Mouse (Mus musculus) midbrain, embryonic 14.5 days (tissue): ENCODE data around the gene Dqx1. TPM values are rescaled to one million over a fixed set of nuclear protein-coding genes. Genes with fewer than 3 reads are reported as not detected.

Experiments
- ATAC-seq: fragments of 200-750 bp; cut with Nextera tagmentation; 2 replicates; pipeline ENCODE4 v1.8.0; 2017; ENCODE audit warnings: moderate number of reproducible peaks, moderate library complexity; ENCODE audit not compliant: low FRiP score, low TSS enrichment
- DNase-seq: peaks from one replicate; pipeline ENCODE4 v3.0.0-alpha.2; 2015
- H3K27ac ChIP-seq: fragments of 300-500 bp; sonication (generic); replicated peaks from 2 replicates; pipeline ENCODE4 v1.5.1; 2014; ENCODE audit warnings: mild to moderate bottlenecking, low read depth, low read length, moderate library complexity
- H3K27me3 ChIP-seq: fragments of 300-500 bp; sonication (generic); 2 replicates; pipeline ENCODE4 v1.6.1; 2014; ENCODE audit warnings: low read length, control low read depth, mixed read lengths; ENCODE audit not compliant: control insufficient read depth, insufficient read depth
- H3K36me3 ChIP-seq: fragments of 300-500 bp; sonication (generic); 2 replicates; pipeline ENCODE4 v1.6.1; 2014; ENCODE audit warnings: low read length, control low read depth; ENCODE audit not compliant: control insufficient read depth, insufficient read depth
- H3K4me1 ChIP-seq: fragments of 300-500 bp; sonication (generic); 2 replicates; pipeline ENCODE4 v1.6.1; 2014; ENCODE audit warnings: mild to moderate bottlenecking, antibody characterized with exemption, low read length, control low read depth; ENCODE audit not compliant: control insufficient read depth, insufficient read depth
- H3K4me2 ChIP-seq: fragments of 300-500 bp; sonication (generic); 2 replicates; pipeline ENCODE4 v1.6.1; 2014; ENCODE audit warnings: mild to moderate bottlenecking, low read length, moderate library complexity
- H3K4me3 ChIP-seq: fragments of 300-500 bp; sonication (generic); replicated peaks from 2 replicates; pipeline ENCODE4 v1.5.1; 2014; ENCODE audit warnings: low read depth, low read length
- H3K9ac ChIP-seq: fragments of 300-500 bp; sonication (generic); replicated peaks from 2 replicates; pipeline ENCODE4 v1.6.1; 2014; ENCODE audit warnings: mild to moderate bottlenecking, low read length, moderate library complexity
- H3K9me3 ChIP-seq: fragments of 300-500 bp; sonication (generic); 2 replicates; pipeline ENCODE4 v1.6.1; 2016; ENCODE audit warnings: low read length, control low read depth, mixed read lengths; ENCODE audit not compliant: control insufficient read depth
- WGBS: fragments of 180-500 bp; shearing (Covaris S2); extraction: QIAGEN DNeasy Blood & Tissue Kit; methylation state at CpG from one replicate; pipeline ENCODE4 v1.1.7; 2014; 5-methylcytosine and 5-hydroxymethylcytosine counted together
- polyA plus RNA-seq: library from polyadenylated mRNA; unstranded; fragments of >200 nt; fragmentation: Nextera tagmentation; extraction: Ambion mirVana; gene quantifications from 2 replicates; pipeline ENCODE4 v1.2.1, GENCODE M21; 2014

The Dqx1 gene
- 0.53 and 0.68 TPM in 2 replicates for polyA plus RNA-seq

GRCm38 (mm10) chr6:83057790-83058189 is at the start of gene Dqx1:
Dqx1 (plus strand) TSS chr6:83057844.
- Histone ChIP-seq H3K4me1 (peaks cover 16% of the 10 kb centered on the region), H3K36me3 (peaks cover 22% of the 10 kb centered on the region), H3K27me3 (0 out of 2 replicates have a peak, but pooled peaks cover 12% of the 10 kb centered on the region), H3K4me3 (no peak within 1 kb of the TSS), H3K27ac (no peak within 1 kb of the TSS), H3K9ac (no peak within 1 kb of the TSS), H3K4me2 (no peak within 1 kb of the TSS), H3K9me3 (no peaks in the 10 kb centered on the region)
- ATAC-seq (no peak), DNase-seq (peak; percentile 46)
- 45% methylated on average over 3 of the region's 3 CpGs for WGBS

- 67% methylated on average over 3 of the region's 3 CpGs for WGBS
- Histone ChIP-seq H3K9me3 (no peaks in the 10 kb centered on the region), H3K4me1 (no peaks in the 10 kb centered on the region), H3K27me3 (no peaks in the 10 kb centered on the region), H3K4me3 (no peak overlapping the region), H3K9ac (no peak overlapping the region), H3K36me3 (no peaks in the 10 kb centered on the region), H3K27ac (no peak overlapping the region), H3K4me2 (no peak overlapping the region)
- DNase-seq (no peak), ATAC-seq (no peak)
Measured at GRCm38 (mm10) chr6:83008659-83009058, 49.0 kb upstream of the Dqx1 start.

DNA sequence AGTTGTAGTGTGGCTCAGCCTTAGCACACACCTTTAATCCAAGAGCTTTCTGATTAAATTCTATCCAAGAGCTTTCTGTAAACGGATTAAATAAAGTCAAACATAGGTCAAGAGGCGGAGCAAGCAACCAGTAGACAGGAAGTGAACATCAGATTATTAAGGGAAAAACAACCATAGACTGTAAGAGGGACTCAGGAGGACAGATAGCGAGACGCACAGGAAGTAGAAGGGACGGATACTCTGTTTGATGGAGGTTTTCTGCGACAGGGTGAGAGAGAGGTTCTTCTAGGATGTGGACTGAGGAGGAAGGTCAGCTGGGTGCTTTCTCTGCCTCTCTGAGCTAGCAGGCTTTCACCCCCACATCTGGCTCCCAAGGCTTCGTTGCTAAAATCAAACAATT is 47.6 kb upstream of the Dqx1 start:
- ATAC-seq, result no peak
- Histone ChIP-seq H3K4me3 (no peak overlapping the region), H3K9ac (no peak overlapping the region), H3K27me3 (no peaks in the 10 kb centered on the region), H3K4me1 (no peaks in the 10 kb centered on the region), H3K36me3 (no peaks in the 10 kb centered on the region), H3K27ac (no peak overlapping the region), H3K4me2 (no peak overlapping the region), H3K9me3 (no peaks in the 10 kb centered on the region)
- 78% methylated on average over 7 of the region's 7 CpGs for WGBS
- DNase-seq, result no peak

- Histone ChIP-seq H3K27me3 (no peaks in the 10 kb centered on the region), H3K36me3 (no peaks in the 10 kb centered on the region), H3K4me1 (no peaks in the 10 kb centered on the region), H3K9me3 (no peaks in the 10 kb centered on the region), H3K4me2 (no peak overlapping the region), H3K4me3 (no peak overlapping the region), H3K27ac (no peak overlapping the region), H3K9ac (no peak overlapping the region)
- 89% methylated on average over 7 of the region's 7 CpGs for WGBS
- ATAC-seq, result no peak
- DNase-seq, result no peak
Measured at GRCm38 (mm10) chr6:83011255-83011654, 46.4 kb upstream of the Dqx1 start.

DNA sequence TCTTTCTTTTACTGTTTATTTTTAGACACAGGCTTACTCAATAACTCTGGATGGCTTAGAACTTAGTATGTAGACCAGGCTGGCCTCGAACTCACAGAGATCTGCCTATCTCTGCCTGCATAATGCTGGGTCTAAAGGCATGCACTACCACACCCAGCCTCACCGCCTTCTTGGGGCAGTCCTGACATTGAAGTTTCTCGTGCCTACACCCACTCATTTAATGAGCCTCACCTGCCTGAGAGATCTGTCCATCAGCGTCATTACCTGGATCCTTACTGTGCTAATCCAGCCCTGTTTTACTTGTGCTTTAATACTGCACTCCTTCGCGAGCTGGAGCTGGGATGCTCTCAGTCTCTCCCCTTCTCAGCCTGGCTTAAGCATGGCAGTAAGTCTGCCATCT is 45.9 kb upstream of the Dqx1 start:
- Histone ChIP-seq H3K4me2 (no peak overlapping the region), H3K36me3 (no peaks in the 10 kb centered on the region), H3K4me1 (no peaks in the 10 kb centered on the region), H3K9ac (no peak overlapping the region), H3K9me3 (no peaks in the 10 kb centered on the region), H3K27me3 (no peaks in the 10 kb centered on the region), H3K27ac (no peak overlapping the region), H3K4me3 (no peak overlapping the region)
- WGBS, result 76% methylated on average over 6 of the region's 6 CpGs
- DNase-seq (no peak), ATAC-seq (no peak)

- WGBS, result 77% methylated on average over 5 of the region's 5 CpGs
- no peaks in the 10 kb centered on the region for H3K27me3 ChIP-seq
- no peak overlapping the region for H3K4me2 ChIP-seq
- H3K9ac ChIP-seq, result no peak overlapping the region
- H3K9me3 ChIP-seq, result no peaks in the 10 kb centered on the region
- H3K4me3 ChIP-seq, result no peak overlapping the region
- DNase-seq (no peak), ATAC-seq (no peak)
- no peaks in the 10 kb centered on the region for H3K36me3 ChIP-seq
- no peak overlapping the region for H3K27ac ChIP-seq
- no peaks in the 10 kb centered on the region for H3K4me1 ChIP-seq
Measured at GRCm38 (mm10) chr6:83013444-83013843, 44.2 kb upstream of the Dqx1 start.

- Histone ChIP-seq H3K27ac (no peak overlapping the region), H3K9me3 (no peaks in the 10 kb centered on the region), H3K4me1 (no peaks in the 10 kb centered on the region), H3K36me3 (no peaks in the 10 kb centered on the region), H3K27me3 (no peaks in the 10 kb centered on the region), H3K9ac (no peak overlapping the region), H3K4me3 (no peak overlapping the region), H3K4me2 (no peak overlapping the region)
- DNase-seq, result no peak
- no peak for ATAC-seq
- WGBS, result 76% methylated on average over 12 of the region's 12 CpGs
Measured at GRCm38 (mm10) chr6:83014482-83015466, 42.9 kb upstream of the Dqx1 start.

DNA sequence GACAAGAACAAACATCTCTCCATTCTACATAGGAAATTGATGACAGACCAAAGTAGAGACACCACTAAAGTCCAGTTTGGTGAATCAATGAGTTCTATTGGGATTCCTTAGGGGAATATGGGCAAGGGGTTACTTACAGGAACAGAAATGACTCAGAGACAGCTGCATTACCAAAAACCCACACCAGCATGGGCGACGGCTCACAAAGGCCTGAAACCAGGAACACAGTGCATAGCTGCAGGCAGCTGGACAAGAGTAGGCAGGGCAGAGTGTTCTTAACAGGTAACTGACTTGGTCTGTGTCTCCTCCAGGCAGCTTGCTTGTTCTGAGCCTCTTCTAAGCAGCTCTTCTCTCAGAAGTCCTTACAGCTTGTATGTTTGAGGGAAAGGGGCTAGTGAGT is 41.9 kb upstream of the Dqx1 start:
- no peaks in the 10 kb centered on the region for H3K4me1 ChIP-seq
- no peak overlapping the region for H3K4me3 ChIP-seq
- WGBS, result 83% methylated on average over 2 of the region's 2 CpGs
- H3K4me2 ChIP-seq, result no peak overlapping the region
- ATAC-seq, result no peak
- no peak for DNase-seq
- H3K9me3 ChIP-seq, result no peaks in the 10 kb centered on the region
- H3K36me3 ChIP-seq, result no peaks in the 10 kb centered on the region
- no peaks in the 10 kb centered on the region for H3K27me3 ChIP-seq
- no peak overlapping the region for H3K9ac ChIP-seq
- no peak overlapping the region for H3K27ac ChIP-seq

- ATAC-seq (no peak), DNase-seq (no peak)
- no peaks in the 10 kb centered on the region for H3K4me1 ChIP-seq
- WGBS, result 70% methylated on average over 3 of the region's 3 CpGs
- no peaks in the 10 kb centered on the region for H3K36me3 ChIP-seq
- no peak overlapping the region for H3K4me2 ChIP-seq
- no peak overlapping the region for H3K4me3 ChIP-seq
- no peak overlapping the region for H3K27ac ChIP-seq
- H3K9ac ChIP-seq, result no peak overlapping the region
- no peaks in the 10 kb centered on the region for H3K27me3 ChIP-seq
- H3K9me3 ChIP-seq, result no peaks in the 10 kb centered on the region
Measured at GRCm38 (mm10) chr6:83017190-83017589, 40.5 kb upstream of the Dqx1 start.
